Mouse (Mus musculus): ENCODE data around the gene Tprgl.

Tprgl gene

DNA sequence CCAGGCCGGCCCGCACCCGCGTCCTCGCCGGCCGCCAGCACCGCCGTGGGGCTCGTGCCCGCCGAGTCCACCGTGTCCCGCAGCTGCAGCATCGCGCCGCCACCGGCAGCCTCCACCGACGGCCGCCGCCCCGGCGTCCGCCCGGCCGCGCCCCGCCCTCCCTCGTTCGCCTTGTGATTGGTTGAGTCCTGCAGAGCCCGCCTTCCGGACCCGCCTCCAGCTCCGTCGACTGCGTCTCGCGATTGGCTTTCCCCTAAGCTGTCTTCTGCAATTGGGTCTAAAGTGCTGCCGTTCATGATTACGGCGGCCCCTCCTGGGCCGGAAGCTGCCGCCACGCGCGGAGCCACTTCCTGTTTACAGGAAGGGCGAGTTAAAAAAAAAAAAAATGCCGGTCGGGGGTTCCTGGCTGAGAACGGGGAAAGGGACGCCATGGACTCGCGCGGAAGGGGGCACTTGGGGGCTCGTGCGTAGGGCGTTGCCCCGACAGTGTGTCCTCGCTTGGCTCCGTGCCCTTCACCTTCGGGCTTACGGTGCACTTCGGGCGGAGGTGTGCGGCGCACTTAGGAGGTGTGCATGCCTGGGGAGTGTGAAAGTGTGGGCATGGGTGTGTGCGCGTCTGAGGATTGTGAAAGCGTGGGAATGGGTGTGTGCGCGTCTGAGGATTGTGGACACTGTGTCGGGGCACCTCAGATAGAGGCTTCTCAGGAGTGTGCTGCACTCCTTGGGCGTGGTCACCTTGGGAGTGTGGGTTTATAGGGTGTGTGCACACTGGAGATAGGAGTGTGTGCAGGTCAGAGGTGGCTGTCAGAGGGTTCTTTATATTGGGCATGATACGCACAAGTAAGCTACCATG is at the start of gene Tprgl:
TSS of gene Tprgl (minus strand) at position 129 of the 853 bp plus-strand sequence.
- DNase-seq (ENCODE audit: low spot score in 2 of 2), result peak; percentile 95 to 96

- no peak for DNase-seq (ENCODE audit: low spot score in 2 of 2)
Observed at GRCm38 (mm10) chr4:154209825-154210224, 49.4 kb upstream of the Tprgl start.

DNA sequence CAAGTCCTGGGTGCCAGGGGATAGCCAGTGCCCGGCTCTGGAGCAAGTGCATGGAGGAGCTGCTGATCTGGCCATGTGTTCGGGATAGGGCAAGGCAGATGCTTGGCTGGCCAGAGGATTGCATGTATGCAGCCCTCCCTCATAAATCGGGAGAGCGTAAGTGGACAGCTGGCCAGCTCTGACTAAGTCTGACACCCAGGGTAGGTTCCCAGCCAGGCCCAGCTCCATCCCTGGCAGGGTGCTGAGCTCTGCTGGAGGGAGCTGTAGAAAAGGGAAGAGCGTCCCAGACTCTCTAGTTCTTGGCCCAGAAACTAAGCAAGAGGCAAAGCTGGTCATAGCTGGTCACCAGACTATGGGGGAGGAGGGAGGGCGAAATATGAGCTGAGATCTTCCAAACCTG is 48.6 kb upstream of the Tprgl start:
- DNase-seq (ENCODE audit: low spot score in 2 of 2), result peak in 1 of 2 experiments; percentile 18

- DNase-seq (ENCODE audit: low spot score in 2 of 2), result peak in 1 of 2 experiments; percentile 58
Observed at GRCm38 (mm10) chr4:154207261-154207660, 46.8 kb upstream of the Tprgl start.

- DNase-seq (ENCODE audit: low spot score in 2 of 2), result no peak
Observed at GRCm38 (mm10) chr4:154205392-154205791, 44.9 kb upstream of the Tprgl start.

DNA sequence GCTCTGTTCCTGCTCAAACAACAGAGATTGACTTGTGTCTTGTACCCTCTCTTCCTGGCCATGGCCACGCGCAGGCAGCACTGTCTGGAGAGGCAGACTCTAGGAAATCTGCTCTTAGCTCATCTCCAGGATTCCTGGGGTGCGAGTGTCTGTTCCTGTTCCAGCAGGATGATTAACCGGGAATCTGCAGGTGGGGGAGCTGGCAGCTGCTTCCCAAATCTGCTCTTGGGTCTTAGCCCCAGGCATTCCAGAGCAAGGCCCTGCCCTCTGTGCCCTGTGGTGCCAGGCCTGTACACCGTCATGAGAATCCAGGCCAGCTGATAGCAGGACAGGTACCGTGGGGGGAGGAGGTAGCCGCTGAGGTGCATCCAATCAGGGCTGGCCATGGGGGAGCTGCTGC is 44.1 kb upstream of the Tprgl start:
- DNase-seq (ENCODE audit: low spot score in 2 of 2), result peak in 1 of 2 experiments; percentile 41

- DNase-seq (ENCODE audit: low spot score in 2 of 2), result no peak
Observed at GRCm38 (mm10) chr4:154201511-154201910, 41.0 kb upstream of the Tprgl start.

DNA sequence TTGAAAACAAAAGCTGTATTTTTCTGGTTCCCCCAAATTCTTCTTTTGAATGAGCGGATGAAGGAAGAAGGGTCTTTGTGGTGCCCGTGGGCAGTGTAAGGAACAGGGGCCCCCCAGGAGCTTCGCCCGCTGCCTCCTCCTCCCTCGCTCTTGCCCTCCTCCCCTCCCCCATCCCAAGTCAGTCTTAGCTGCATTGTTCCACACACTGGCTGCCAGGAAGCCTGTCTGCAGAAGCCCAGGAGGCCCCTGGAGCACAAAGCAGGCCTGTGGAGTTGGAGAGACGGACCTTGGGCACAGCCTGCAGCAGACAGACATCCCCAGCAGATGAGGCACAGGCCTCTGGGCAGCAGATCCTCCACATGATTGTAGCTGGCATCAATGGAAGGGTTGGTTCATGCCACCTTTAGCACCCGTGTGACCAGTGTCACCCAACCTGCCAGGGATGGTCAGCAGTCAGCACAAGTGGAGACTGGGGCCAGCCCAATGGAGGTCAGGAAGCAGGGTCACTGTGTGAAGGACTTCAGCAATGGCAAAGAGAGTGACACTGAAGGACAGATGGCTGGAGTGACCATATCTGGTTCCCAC is 38.0 kb upstream of the Tprgl start:
- no peak for DNase-seq (ENCODE audit: low spot score in 2 of 2)

DNA sequence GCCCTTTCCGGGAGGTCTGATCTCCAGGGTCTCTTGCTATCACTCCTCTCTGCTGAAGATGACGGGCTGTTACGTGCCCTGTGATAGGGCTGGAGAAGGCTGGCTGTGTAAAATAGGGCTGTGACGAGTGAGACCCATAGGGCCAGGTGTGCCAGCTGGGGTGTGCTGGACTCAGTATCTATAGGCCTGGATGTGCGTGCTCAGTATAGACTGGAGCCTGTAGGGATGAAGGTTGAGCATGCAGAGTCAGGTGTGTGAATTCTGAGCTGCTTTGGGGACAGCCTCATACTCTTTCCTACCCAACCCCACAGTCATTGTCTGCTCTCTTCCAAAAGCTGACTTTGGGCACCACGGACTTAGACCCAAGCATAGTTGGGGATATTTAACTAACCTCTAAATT is 37.5 kb upstream of the Tprgl start:
- DNase-seq (ENCODE audit: low spot score in 2 of 2), result no peak

GRCm38 (mm10) chr4:154188948-154189347 is 28.5 kb upstream of the Tprgl start:
- no peak for DNase-seq (ENCODE audit: low spot score in 2 of 2)

DNA sequence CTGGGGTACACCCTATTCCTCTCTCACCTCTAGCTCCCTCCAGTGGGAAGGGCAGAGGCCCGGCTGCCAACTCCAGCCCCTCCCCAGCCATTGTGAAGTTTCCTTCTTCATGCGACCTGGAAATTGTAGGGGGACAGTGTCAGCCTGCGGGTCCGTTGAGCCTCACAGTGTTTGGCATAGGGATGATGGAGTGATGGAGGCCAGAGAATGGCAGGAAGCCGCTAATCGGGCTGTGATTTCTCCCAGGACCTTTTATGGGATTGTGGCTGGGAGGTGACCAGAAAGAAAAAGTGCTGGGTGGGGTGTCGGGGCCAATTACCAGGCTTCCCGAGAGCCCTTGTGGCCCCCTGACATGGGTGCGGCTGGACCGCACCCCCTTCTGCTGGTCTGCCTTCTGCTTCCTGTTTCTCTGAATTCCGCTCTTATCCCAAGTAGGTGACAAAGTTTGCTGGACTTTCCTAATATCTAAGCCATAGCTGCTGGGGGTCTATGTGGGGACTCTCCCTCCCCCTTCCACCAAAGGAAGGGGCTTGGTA is 25.6 kb upstream of the Tprgl start:
- DNase-seq (ENCODE audit: low spot score in 2 of 2), result no peak

- no peak for DNase-seq (ENCODE audit: low spot score in 2 of 2)
Observed at GRCm38 (mm10) chr4:154185001-154185400, 24.5 kb upstream of the Tprgl start.

- no peak for DNase-seq (ENCODE audit: low spot score in 2 of 2)
Observed at GRCm38 (mm10) chr4:154183566-154183965, 23.1 kb upstream of the Tprgl start.

DNA sequence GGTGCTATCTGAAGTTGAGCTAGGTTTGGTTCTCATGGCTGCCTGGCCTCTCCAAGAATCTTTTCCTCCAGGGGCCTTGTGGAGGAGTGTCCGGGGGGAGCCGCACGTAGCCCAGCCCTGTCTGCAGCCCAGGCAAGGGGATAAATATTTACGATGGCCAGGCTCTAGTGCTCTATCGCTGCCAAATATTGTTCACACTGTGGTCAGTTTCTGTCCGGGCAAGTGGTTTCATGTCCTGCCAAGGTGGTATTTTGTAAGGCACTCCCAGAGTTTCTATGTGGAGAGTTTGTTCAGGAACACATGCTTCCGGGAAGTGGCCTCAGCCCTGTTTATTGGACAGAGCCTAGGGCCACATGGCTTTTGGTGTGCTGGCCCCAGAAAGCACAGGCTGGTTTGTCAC is 20.5 kb upstream of the Tprgl start:
- peak in 1 of 2 experiments; percentile 37 for DNase-seq (ENCODE audit: low spot score in 2 of 2)

- DNase-seq (ENCODE audit: low spot score in 2 of 2), result peak in 1 of 2 experiments; percentile 45
Observed at GRCm38 (mm10) chr4:154177257-154177656, 16.8 kb upstream of the Tprgl start.

- no peak for DNase-seq (ENCODE audit: low spot score in 2 of 2)
Observed at GRCm38 (mm10) chr4:154171931-154172604, 11.6 kb upstream of the Tprgl start.

GRCm38 (mm10) chr4:154171151-154171930 is 10.9 kb upstream of the Tprgl start:
- DNase-seq (ENCODE audit: low spot score in 2 of 2), result no peak

DNA sequence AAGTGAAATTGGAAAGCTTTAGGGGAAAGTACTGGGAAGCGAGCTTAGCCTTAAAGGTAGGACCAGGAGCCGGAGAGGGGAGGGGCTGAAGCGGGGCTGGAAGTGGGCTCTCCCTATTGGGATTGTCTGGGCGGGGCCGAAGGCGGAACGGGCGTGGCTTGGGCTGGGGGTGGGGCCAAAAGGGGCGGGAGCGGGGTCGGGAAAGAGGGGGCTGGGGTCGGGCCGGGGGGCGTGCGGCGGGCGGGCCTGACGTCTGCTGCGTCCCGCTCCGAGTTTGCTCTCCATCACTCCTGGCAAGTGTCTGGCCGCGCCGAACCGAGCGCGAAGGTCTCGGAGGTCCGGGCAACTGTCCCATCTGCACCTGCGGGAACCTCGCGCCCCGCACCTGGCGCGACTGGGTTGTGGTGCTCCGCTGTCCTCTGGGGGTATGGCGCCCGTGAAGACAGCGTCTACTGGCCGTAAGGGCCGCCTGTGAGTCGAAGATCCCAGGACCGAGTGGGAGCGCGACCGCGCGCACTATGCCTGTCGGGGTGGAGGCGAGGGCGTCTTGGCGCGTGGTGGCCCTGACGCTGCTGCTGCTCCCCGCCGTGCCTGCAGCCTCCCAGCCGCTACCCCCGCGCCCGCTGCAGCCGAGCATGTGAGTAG is 10.2 kb upstream of the Tprgl start, which contains the start of gene Megf6:
TSS of gene Megf6 (plus strand) at position 225 of the 645 bp plus-strand sequence.
- DNase-seq (ENCODE audit: low spot score in 2 of 2), result peak; percentile 39 to 46

DNA sequence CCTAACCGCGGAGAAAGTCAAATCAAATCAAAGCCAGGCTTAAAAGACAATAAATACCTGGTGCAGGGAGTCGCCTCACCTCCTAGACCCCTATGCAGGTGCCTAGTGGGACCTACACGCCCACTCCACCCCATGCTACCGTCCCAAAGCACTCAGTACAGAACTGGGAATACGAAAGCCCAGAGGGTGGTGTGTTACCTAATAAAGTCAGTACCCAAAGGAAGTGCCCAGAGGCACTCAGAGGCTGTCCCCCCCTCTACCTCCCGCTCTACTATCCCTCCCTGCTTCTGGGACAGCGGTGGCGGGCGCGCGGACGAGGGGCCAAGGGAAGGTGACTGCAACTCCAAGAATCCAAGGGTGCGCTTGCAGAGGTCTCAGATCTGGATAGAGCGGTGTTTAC is 9.6 kb upstream of the Tprgl start:
- DNase-seq (ENCODE audit: low spot score in 2 of 2), result no peak

GRCm38 (mm10) chr4:154167053-154167452 is 6.6 kb upstream of the Tprgl start:
- peak in 1 of 2 experiments; percentile 54 for DNase-seq (ENCODE audit: low spot score in 2 of 2)

DNA sequence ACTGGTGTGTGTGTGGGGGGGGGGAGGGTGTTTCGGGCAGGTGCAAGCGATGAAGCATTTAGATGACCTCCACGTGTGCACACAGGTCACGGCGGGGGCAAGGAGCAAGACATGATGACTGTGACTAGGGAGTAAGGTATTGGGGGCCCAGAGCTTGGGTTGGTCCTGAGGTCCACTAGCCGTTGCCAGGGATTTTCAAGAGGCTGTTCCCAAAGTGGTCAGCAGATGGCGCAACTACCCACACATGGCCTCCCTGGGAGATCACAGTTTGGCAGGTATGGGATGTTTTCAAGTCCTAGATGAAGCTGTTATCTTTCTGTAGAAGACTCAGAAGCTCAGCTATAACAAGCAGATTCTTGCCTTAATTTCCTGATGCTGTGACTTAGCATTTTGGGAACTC is 2.8 kb upstream of the Tprgl start:
- peak in 1 of 2 experiments; percentile 77 for DNase-seq (ENCODE audit: low spot score in 2 of 2)

Measured in urinary bladder, adult 18-20 months (tissue).